Mouse (Mus musculus): ENCODE results near the gene Gm9803. TPM values are rescaled to one million over a fixed set of nuclear protein-coding genes. Genes with fewer than 3 reads are reported as not detected.

The Gm9803 gene
- polyA plus RNA-seq (2015; fragmentation: Illumina TruSeq; extraction: RNeasy Lipid Tissue Mini Kit (QIAGEN cat#74804); ENCODE audit: low read depth, low replicate concordance): 8.9 TPM

DNA sequence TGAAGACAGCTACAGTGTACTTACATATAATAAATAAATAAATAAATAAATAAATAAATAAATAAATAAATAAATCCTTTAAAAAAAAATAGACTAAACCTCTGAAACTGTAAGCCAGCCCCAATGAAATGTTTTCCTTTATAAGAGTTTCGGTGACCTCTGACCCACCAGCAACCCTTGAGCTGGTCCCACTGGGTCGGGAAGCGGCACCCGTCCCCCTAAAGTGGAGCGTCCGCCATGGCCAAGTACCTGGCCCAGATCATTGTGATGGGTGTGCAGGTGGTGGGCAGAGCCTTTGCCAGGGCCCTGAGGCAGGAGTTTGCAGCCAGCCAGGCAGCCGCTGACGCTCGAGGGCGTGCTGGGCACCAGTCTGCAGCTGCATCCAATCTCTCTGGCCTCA lies at the start of gene Gm9803:
Gene Gm9803 (plus strand): TSS at position 154 of the 400 bp plus-strand sequence.

DNA sequence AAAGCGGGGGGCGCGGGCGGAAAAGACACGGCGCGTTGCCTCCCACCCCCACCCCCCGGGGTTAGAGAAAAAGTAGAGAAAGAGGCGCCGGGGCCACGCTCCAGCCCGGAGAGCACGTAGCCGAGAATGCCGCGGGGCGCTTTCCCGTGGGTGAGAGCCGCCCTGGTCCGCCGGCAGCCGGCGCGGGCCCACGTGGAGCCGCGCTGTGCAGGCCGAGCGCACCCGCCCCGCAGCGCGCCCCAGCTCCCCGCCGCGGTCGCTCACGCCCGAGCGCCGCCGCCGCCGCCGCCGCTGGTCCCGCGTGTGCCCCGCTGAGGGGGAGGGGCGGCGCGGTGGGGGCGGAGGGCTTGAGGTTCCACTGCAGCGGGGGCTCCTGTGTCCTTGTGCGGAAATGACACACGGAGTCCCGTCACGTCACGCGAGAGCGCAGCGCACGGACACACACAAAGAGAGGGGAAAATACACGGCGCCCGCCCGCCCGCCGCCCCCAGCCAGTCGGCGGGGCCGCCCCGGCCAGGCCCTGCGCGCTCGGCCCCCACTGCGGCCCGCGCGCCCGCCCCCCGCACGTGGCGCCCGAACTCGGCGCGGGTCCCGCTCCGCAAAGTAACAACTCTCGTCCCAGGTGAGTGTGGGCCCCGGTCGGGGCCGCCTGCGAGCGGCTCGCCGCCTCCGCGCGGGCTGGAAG lies 45.0 kb upstream of the Gm9803 start, which contains the start of gene Bend3:
Gene Bend3 (plus strand): TSS at position 81 of the 685 bp plus-strand sequence.

DNA sequence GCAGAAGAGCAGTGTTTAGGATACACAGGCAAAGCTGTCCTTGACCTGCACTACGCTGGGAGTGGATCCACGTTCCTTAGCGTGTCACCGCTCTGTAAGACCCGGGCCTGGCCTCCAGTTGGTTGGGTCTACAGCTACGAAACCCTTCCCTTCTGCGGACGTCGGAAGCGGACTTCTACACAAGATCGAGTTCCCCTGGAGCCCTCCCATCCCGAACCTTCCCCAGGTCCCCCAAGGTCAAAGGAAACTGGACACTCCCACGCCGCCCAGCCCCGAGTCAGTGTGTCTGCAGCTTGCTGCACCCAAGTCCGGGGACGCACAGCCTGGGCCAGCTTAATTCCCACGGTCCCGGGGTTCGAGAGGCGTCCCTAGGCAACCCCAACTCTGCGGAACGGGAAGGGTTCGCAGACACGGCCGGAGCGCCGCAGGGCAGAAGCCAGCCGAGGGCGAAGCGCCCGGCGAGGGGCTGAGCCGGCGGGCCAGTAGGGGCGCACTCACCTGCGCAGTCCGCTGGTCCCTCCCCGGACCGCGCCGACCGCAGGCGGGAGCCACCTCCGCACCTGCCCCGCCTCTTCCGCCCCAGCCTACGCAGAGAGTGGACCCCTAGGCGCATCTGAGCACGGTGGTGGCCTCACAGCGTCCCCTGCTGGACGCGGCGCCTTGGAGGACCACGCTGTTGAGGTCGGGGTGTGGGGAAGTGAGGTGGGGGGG lies 16.7 kb downstream of the Gm9803 start, which contains the start of gene 1700021F05Rik:
Gene 1700021F05Rik (minus strand): TSS at position 553 of the 711 bp plus-strand sequence.

Other genes with a start within 250 kb of the Gm9803 start
- 2.4 TPM for gene Bend3, start 45.3 kb upstream of the Gm9803 start, polyA plus RNA-seq (2015; fragmentation: Illumina TruSeq; extraction: RNeasy Lipid Tissue Mini Kit (QIAGEN cat#74804); ENCODE audit: low read depth, low replicate concordance)
- 51.4 TPM for gene 1700021F05Rik, start 16.9 kb downstream of the Gm9803 start, polyA plus RNA-seq (2015; fragmentation: Illumina TruSeq; extraction: RNeasy Lipid Tissue Mini Kit (QIAGEN cat#74804); ENCODE audit: low read depth, low replicate concordance)
- gene Cd24a, start 54.2 kb downstream of the Gm9803 start, polyA plus RNA-seq (2015; fragmentation: Illumina TruSeq; extraction: RNeasy Lipid Tissue Mini Kit (QIAGEN cat#74804); ENCODE audit: low read depth, low replicate concordance): 15.7 TPM